Mouse (Mus musculus): ENCODE results near the gene Gm13287.
A peak's percentile ranks its signal among the peaks of the same experiment; 100 is the strongest.
"Not testable (repeated sequence)": the region's sequence is repeated elsewhere in the genome, so short reads cannot be mapped to it uniquely, and the experiment has no call there.

The Gm13287 gene

GRCm38 (mm10) chr4:88802954-88803353 lies at the start of gene Gm13287:
Gene Gm13287, plus strand, starts transcription at chr4:88803254.
- not testable (repeated sequence) for DNase-seq

- peak; percentile 79 for DNase-seq
Measured at GRCm38 (mm10) chr4:88754818-88755340, 48.2 kb upstream of the Gm13287 start, which contains the start of gene Gm13271. Gene Gm13271, plus strand, starts transcription at chr4:88754868.

GRCm38 (mm10) chr4:88756581-88757513 lies 46.2 kb upstream of the Gm13287 start:
- not testable (repeated sequence) for DNase-seq

GRCm38 (mm10) chr4:88757628-88758031 lies 45.4 kb upstream of the Gm13287 start:
- DNase-seq: peak; percentile 94

GRCm38 (mm10) chr4:88758751-88759150 lies 44.3 kb upstream of the Gm13287 start:
- DNase-seq: peak; percentile 23

GRCm38 (mm10) chr4:88759610-88760268 lies 43.3 kb upstream of the Gm13287 start, which contains the start of gene Gm13283:
Gene Gm13283, plus strand, starts transcription at chr4:88760119.
- peak; percentile 37 for DNase-seq

GRCm38 (mm10) chr4:88760431-88760830 lies 42.6 kb upstream of the Gm13287 start:
- peak; percentile 87 for DNase-seq

GRCm38 (mm10) chr4:88761776-88762175 lies 41.3 kb upstream of the Gm13287 start:
- DNase-seq: peak; percentile 69

GRCm38 (mm10) chr4:88762341-88762740 lies 40.7 kb upstream of the Gm13287 start:
- DNase-seq: peak; percentile 31

- DNase-seq: peak; percentile 82
Measured at GRCm38 (mm10) chr4:88763384-88764018, 39.6 kb upstream of the Gm13287 start.

GRCm38 (mm10) chr4:88773534-88773933 lies 29.5 kb upstream of the Gm13287 start, which contains the start of gene Gm13290:
Gene Gm13290, plus strand, starts transcription at chr4:88773834.
- DNase-seq: not testable (repeated sequence)

- not testable (repeated sequence) for DNase-seq
Measured at GRCm38 (mm10) chr4:88776622-88777021, 26.4 kb upstream of the Gm13287 start, which contains the start of gene Gm13289. Gene Gm13289, plus strand, starts transcription at chr4:88776922.

GRCm38 (mm10) chr4:88779550-88779949 lies 23.5 kb upstream of the Gm13287 start, which contains the start of gene Gm13272:
Gene Gm13272, plus strand, starts transcription at chr4:88779850.
- DNase-seq: not testable (repeated sequence)

- peak; percentile 8 for DNase-seq
Measured at GRCm38 (mm10) chr4:88780320-88780719, 22.7 kb upstream of the Gm13287 start.

GRCm38 (mm10) chr4:88781831-88782230 lies 21.2 kb upstream of the Gm13287 start, which contains the start of gene Ifnz:
Gene Ifnz, plus strand, starts transcription at chr4:88782131.
- DNase-seq: not testable (repeated sequence)

- peak; percentile 35 for DNase-seq
Measured at GRCm38 (mm10) chr4:88782335-88782734, 20.7 kb upstream of the Gm13287 start.

GRCm38 (mm10) chr4:88785409-88785808 lies 17.6 kb upstream of the Gm13287 start, which contains the start of gene Gm13276:
Gene Gm13276, plus strand, starts transcription at chr4:88785709.
- not testable (repeated sequence) for DNase-seq

GRCm38 (mm10) chr4:88788402-88788801 lies 14.7 kb upstream of the Gm13287 start, which contains the start of gene Gm13277:
Gene Gm13277, plus strand, starts transcription at chr4:88788632.
- DNase-seq: peak; percentile 79

- not testable (repeated sequence) for DNase-seq
Measured at GRCm38 (mm10) chr4:88791250-88791649, 11.8 kb upstream of the Gm13287 start, which contains the start of gene Gm13278. Gene Gm13278, plus strand, starts transcription at chr4:88791550.

GRCm38 (mm10) chr4:88793936-88794675 lies 8.9 kb upstream of the Gm13287 start, which contains the start of gene Gm13275:
Gene Gm13275, plus strand, starts transcription at chr4:88794487.
- DNase-seq: peak; percentile 77

GRCm38 (mm10) chr4:88797097-88797496 lies 6.0 kb upstream of the Gm13287 start, which contains the start of gene Gm13279:
Gene Gm13279, plus strand, starts transcription at chr4:88797397.
- DNase-seq: not testable (repeated sequence)

Measured in kidney, adult 11 months (tissue).